Mouse (Mus musculus) ES-E14 (cell line): ENCODE results near the gene Iqgap2. TPM values are rescaled to one million over a fixed set of nuclear protein-coding genes. Genes with fewer than 3 reads are reported as not detected.

Experiments used
- DNase-seq: peaks from one replicate; pipeline ENCODE4 v3.0.0-alpha.2; 2013; ENCODE audit warnings: low read depth, low spot score
- H3K27ac ChIP-seq: 2 replicates; pipeline ENCODE4 v1.5.1; 2012; ENCODE audit warnings: low read depth, mild to moderate bottlenecking, low read length, moderate library complexity, mixed read lengths; ENCODE audit not compliant: poor library complexity, insufficient read depth, severe bottlenecking
- H3K36me3 ChIP-seq: 2 replicates; pipeline ENCODE4 v1.6.1; 2012; ENCODE audit warnings: mild to moderate bottlenecking, low read length, moderate library complexity, mixed read lengths; ENCODE audit not compliant: control insufficient read depth, poor library complexity, insufficient read depth, severe bottlenecking
- H3K4me1 ChIP-seq, 2 experiments: fragments of 150-350 bp in 1 of 2; sonication (generic) in 1 of 2; 2 replicates each; pipeline ENCODE4 v1.6.1; 2012; ENCODE audit warnings: low read length in 2 of 2, mild to moderate bottlenecking in 1 of 2, mixed read lengths in 1 of 2; ENCODE audit not compliant: control insufficient read depth in 2 of 2, insufficient read depth in 2 of 2, poor library complexity in 1 of 2
- H3K4me3 ChIP-seq, 2 experiments: fragments of 150-350 bp in 1 of 2; sonication (generic) in 1 of 2; 2 replicates each; pipeline ENCODE4 v1.5.1; 2012; ENCODE audit warnings: low read length in 2 of 2, low read depth in 1 of 2, mild to moderate bottlenecking in 1 of 2, mixed read lengths in 1 of 2; ENCODE audit not compliant: insufficient read depth in 1 of 2, poor library complexity in 1 of 2, severe bottlenecking in 1 of 2
- H3K9ac ChIP-seq: 2 replicates; pipeline ENCODE4 v1.6.1; 2012; ENCODE audit warnings: low read depth, mild to moderate bottlenecking, low read length, mixed read lengths; ENCODE audit not compliant: poor library complexity, insufficient read depth, severe bottlenecking
- H3K9me3 ChIP-seq: fragments of 150-350 bp; sonication (generic); 2 replicates; pipeline ENCODE4 v1.6.1; 2012; ENCODE audit warnings: low read depth, mild to moderate bottlenecking, low read length; ENCODE audit not compliant: control insufficient read depth, insufficient read depth
- CHD2 ChIP-seq: IDR thresholded peaks from 2 replicates; pipeline ENCODE4 v1.6.1; 2014; ENCODE audit warnings: mild to moderate bottlenecking, low read depth, low read length, inconsistent platforms
- HCFC1 ChIP-seq: IDR thresholded peaks from 2 replicates; pipeline ENCODE4 v1.6.1; 2012; ENCODE audit warnings: low read length, inconsistent platforms, borderline replicate concordance; ENCODE audit not compliant: insufficient read depth
- MAFK ChIP-seq: IDR thresholded peaks from 2 replicates; pipeline ENCODE4 v1.6.1; 2014; ENCODE audit warnings: mild to moderate bottlenecking, low read depth, low read length, inconsistent platforms; ENCODE audit not compliant: insufficient read depth
- ZC3H11A ChIP-seq: IDR thresholded peaks from 2 replicates; pipeline ENCODE4 v1.6.1; 2012; ENCODE audit warnings: low read depth, mild to moderate bottlenecking, inconsistent platforms, low read length, borderline replicate concordance
- ZNF384 ChIP-seq: IDR thresholded peaks from 2 replicates; pipeline ENCODE4 v1.6.1; 2012; ENCODE audit warnings: low read depth, low read length, inconsistent platforms
- in situ Hi-C, 2 experiments: fragments of 600-800 bp; cut with MboI; formaldehyde crosslinking; loops; one replicate each; pipeline ENCODE4 v1.15.1; 2025; ENCODE audit warnings: low sequenced_read_pairs in 2 of 2, inconsistent platforms in 1 of 2; ENCODE audit not compliant: unreplicated experiment in 2 of 2
- total RNA-seq: library from RNA; depleted of rRNA; stranded (reverse); fragments of 300-350 nt; gene quantifications from 2 replicates; pipeline ENCODE4 v1.2.3, GENCODE M21; 2012; rRNA removed

Iqgap2 gene
- 15.0 and 16.1 TPM in 2 replicates for total RNA-seq

GRCm38 (mm10) chr13:95891491-95891925, at the start of gene Iqgap2:
TSS of gene Iqgap2 (minus strand) at chr13:95891922.
- H3K9ac ChIP-seq: peak within 1 kb of the TSS; percentile 82
- no peak for DNase-seq
- no peak within 1 kb of the TSS for H3K27ac ChIP-seq
- TF ChIP-seq HCFC1: no peak
- TF ChIP-seq ZC3H11A: no peak
- no peak for TF ChIP-seq CHD2
- TF ChIP-seq MAFK: no peak
- TF ChIP-seq ZNF384: no peak
- H3K9me3 ChIP-seq: no peaks in the 10 kb centered on the region
- H3K36me3 ChIP-seq: no peaks in the 10 kb centered on the region; the same call in 1 of the 2 replicates
- in situ Hi-C loops: no loop called here
- peak within 1 kb of the TSS; percentile 87 to 92 for H3K4me3 ChIP-seq
- H3K4me1 ChIP-seq: peaks cover 0 to 4% of the 10 kb centered on the region in 2 experiments; a peak in 2 of 4 replicates

- no peak overlapping the region for H3K4me3 ChIP-seq
- DNase-seq: no peak
- no peaks in the 10 kb centered on the region for H3K4me1 ChIP-seq
- no peak overlapping the region for H3K27ac ChIP-seq
- no peaks in the 10 kb centered on the region for H3K9me3 ChIP-seq
- no peak overlapping the region; the same call in 1 of the 2 replicates for H3K9ac ChIP-seq
- TF ChIP-seq HCFC1 (no peak), MAFK (no peak), ZC3H11A (no peak), CHD2 (no peak), ZNF384 (no peak)
- no peaks in the 10 kb centered on the region for H3K36me3 ChIP-seq
- in situ Hi-C loops: no loop called here
Measured at GRCm38 (mm10) chr13:95940811-95941210, 49.1 kb upstream of the Iqgap2 start.

GRCm38 (mm10) chr13:95924201-95924621, 32.5 kb upstream of the Iqgap2 start:
- TF ChIP-seq ZNF384: no peak
- TF ChIP-seq ZC3H11A: no peak
- no peak for TF ChIP-seq MAFK
- no peak for TF ChIP-seq HCFC1
- no peak for TF ChIP-seq CHD2
- Histone ChIP-seq H3K36me3 (no peaks in the 10 kb centered on the region), H3K9ac (no peak overlapping the region), H3K4me1 (0 out of 4 replicates have a peak, but pooled peaks cover 0 to 2% of the 10 kb centered on the region in 2 experiments), H3K4me3 (no peak overlapping the region), H3K9me3 (no peaks in the 10 kb centered on the region), H3K27ac (no peak overlapping the region)
- DNase-seq: no peak
- in situ Hi-C loops: no loop called here

GRCm38 (mm10) chr13:95922626-95923025, 30.9 kb upstream of the Iqgap2 start:
- TF ChIP-seq ZC3H11A (no peak), CHD2 (no peak), MAFK (no peak)

More at GRCm38 (mm10) chr13:95922626-95923025, 30.9 kb upstream of the Iqgap2 start:
- DNase-seq: no peak
- H3K27ac ChIP-seq: no peak overlapping the region
- no peak overlapping the region for H3K4me3 ChIP-seq
- H3K9me3 ChIP-seq: no peaks in the 10 kb centered on the region
- no peaks in the 10 kb centered on the region for H3K36me3 ChIP-seq
- H3K4me1 ChIP-seq: peaks cover 0 to 4% of the 10 kb centered on the region in 2 experiments; a peak in 1 of 4 replicates
- in situ Hi-C loops: no loop called here
- no peak overlapping the region for H3K9ac ChIP-seq
